Mouse (Mus musculus) gastrocnemius, postnatal 14 days (tissue): Measurements from ENCODE around the gene Fgfr2. TPM values are rescaled to one million over a fixed set of nuclear protein-coding genes. Genes with fewer than 3 reads are reported as not detected.
"Not testable (repeated sequence)": the region's sequence is repeated elsewhere in the genome, so short reads cannot be mapped to it uniquely, and the experiment has no call there.

ENCODE experiments used
- DNase-seq: peaks from one replicate; pipeline ENCODE4 v3.0.0; 2021; ENCODE audit warnings: mixed read lengths
- intact Hi-C: fragments of 180-260 bp; cut with DNase I; formaldehyde crosslinking; loops from one replicate; pipeline ENCODE4 v1.15.1; 2025; ENCODE audit warnings: low total_unique reads
- total RNA-seq, 2 experiments: library from RNA; stranded (reverse); gene quantifications; 2 replicates each; pipeline ENCODE4 v1.2.3; 2021

Gene Fgfr2
- total RNA-seq, 2 experiments from 2014 or later: 1.2 to 1.8 TPM

DNA sequence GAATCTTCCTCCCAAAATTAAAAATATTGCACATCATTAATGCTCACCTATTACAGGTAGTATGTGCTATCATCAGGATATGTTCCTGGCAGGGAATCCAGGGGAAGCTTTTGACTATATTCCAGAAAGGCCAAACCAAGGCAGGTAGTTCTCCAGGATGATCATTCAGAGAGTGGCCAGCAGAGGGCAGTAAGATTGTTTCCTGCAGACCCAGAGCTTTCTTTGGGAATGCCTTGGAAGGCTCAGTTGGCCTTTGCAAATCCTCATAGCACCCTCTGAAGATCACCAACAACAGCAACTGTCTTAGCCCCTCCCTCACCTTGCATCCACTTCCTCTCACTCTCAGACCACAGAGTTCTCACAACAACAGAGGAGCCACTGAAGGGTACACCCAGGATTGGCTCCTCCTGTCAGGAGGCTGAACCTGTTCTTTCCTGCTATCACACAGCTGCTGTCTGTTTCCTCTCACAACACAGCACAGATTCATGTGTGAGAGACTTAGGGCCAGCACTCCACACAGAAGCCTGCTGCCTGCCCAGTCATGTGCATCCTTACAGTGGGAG, 2068.3 kb downstream of the Fgfr2 start:
- DNase-seq: no peak
- intact Hi-C loops: no loop called here

DNA sequence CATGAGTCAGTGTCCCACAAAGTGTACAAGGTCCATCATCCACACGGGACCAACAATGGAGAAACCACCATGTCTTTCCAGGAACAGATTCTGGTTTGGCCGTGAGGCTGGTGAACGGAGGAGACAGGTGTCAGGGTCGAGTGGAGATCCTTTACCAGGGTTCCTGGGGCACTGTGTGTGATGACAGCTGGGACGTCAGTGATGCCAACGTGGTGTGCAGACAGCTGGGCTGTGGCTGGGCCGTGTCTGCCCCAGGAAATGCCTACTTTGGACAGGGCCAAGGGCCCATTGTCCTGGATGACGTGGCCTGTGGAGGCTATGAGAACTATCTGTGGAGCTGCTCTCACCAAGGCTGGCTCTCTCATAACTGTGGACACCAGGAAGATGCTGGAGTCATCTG, 2073.3 kb downstream of the Fgfr2 start:
- DNase-seq: not testable (repeated sequence)
- intact Hi-C loops: loop anchor here (10.0 kb wide), 1 partner anchor 225 kb away; no protein-coding TSS in a partner anchor

DNA sequence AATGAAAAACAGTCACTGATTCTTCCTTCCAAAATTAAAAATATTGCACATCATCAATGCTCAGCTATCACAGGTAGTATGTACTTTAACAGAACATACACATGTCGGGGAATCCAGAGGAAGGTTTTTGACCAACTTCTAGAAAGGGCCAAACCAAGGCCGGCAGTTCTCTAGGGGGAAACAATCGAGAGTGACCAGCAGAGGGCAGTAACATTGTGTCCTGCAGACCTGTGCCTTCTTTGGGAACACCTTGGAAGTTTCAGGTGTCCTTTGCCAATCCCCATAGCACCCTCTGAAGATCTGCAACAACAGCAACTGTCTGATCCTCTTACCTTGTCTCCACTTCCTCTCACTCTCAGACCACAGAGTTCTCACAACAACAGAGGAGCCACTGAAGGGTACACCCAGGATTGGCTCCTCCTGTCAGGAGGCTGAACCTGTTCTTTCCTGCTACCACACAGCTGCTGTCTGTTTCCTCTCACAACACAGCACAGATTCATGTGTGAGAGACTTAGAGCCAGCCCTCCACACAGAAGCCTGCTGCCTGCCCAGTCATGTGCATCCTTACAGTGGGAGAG, 2077.8 kb downstream of the Fgfr2 start:
- DNase-seq: not testable (repeated sequence)

DNA sequence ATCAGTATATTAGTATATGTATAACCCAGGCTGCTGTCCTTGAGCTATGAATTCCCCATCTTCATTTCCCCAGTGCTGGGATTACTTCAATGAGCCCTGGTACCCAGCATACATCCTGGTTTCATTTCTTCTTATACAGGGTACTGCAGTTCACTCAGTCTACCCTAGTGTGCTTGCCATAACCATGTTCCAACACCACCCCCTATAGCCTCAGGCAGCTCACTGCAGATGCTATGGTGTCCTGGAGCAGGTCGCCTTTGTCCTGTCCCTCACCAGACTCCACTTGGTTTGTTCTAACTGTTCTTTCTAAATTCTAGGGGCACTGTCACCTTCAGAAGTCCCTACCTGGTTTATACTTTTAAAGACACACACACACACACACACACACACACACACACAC, 2080.5 kb downstream of the Fgfr2 start:
- DNase-seq: no peak
- intact Hi-C loops: loop anchor here (10.0 kb wide), 1 partner anchor 218 kb away; no protein-coding TSS in a partner anchor

More for the DNA sequence above, 2077.8 kb downstream of the Fgfr2 start:
- intact Hi-C loops: loop anchor here (10.0 kb wide), 1 partner anchor 221 kb away; no protein-coding TSS in a partner anchor

DNA sequence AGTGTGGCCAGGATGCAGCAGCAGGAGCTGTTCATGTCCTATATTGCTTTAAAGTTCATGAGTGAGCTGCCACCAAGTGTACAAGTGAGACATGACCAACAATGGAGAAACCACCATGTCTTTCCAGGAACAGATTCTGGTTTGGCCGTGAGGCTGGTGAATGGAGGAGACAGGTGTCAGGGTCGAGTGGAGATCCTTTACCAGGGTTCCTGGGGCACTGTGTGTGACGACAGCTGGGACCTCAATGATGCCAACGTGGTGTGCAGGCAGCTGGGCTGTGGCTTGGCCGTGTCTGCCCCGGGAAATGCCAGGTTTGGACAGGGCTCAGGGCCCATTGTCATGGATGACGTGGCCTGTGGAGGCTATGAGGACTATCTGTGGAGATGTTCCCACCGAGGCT, 2082.4 kb downstream of the Fgfr2 start:
- DNase-seq: peak; percentile 10
- intact Hi-C loops: loop anchor here (10.0 kb wide), 1 partner anchor 216 kb away; no protein-coding TSS in a partner anchor

DNA sequence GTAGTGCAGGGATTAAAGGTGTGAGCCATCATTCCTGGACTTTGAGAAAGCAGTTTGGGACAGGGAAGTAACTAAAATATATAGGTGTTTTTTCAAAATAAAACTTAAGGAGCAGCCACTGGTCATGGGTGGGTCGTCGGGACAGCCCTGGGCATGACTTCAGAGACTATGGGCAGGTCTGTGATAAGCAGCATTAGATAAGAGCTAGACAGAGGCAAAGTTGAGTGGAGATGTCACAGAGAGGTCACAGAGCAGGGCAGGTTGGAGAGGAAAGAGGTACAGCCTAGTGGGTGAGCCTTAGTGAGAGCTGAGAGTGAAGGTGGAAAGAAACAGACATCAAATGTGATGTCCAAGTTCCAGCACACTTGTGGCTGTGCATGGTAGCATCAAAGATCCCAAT, 2086.1 kb downstream of the Fgfr2 start:
- no peak for DNase-seq
- intact Hi-C loops: no loop called here

DNA sequence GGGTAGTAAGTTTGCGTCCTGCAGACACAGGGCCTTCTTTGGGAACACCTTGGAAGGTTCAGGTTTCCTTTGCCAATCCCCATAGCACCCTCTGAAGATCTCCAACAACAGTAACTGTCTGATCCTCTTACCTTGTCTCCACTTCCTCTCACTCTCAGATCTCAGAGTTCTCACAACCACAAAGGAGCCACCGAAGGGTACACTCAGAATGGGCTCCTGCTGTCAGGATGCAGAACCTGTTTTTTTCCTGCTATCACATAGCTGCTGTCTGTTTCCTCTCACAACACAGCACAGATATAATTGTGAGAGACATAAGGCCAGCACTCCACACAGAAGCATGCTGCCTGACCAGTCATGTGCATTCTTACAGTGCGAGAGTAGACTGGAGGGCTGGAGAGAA, 2086.8 kb downstream of the Fgfr2 start:
- intact Hi-C loops: no loop called here

DNA sequence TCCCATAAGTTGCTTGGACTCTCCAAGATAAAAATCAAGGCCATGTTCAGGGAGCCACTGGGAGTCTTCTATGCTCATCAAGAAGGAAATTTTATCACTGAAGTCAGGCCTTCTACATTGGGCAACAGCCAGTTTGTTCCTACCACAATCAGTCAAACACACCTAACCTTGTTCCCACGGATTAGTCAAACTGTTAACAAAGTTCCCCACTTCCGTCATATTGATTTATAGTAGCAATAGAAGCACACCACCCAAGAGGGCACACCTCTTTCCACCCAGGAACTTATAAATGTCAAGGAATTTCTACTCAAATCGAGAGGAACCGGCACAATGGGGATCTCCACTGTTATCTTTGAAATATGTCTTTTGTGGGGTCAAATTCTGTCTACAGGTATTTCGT, 2091.4 kb downstream of the Fgfr2 start, which contains the start of gene Dmbt1:
Gene Dmbt1, plus strand, starts transcription at position 299 of the 400 bp plus-strand sequence.
- no peak for DNase-seq
- intact Hi-C loops: no loop called here

More for the DNA sequence above, 2086.8 kb downstream of the Fgfr2 start:
- DNase-seq: no peak

DNA sequence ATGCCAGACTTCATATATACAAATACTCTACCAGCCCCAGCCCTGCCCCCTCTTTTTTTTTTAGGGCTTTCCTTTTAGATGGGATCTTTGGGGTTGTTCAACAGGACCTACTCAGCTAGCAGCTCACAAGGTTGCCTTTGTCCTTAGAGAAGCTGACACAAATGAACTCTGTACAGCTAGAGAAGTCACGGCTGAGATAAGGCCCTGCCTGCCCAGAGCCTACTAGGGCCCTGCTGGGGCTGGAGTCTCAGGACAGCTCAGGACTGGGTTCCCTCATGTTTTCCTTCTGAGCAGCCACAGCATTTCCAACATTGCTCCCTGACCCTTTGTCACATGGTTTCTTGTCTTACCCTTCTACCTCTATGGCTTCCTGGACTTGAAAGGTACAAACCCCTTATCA, 2095.6 kb downstream of the Fgfr2 start:
- intact Hi-C loops: no loop called here
- DNase-seq: no peak

DNA sequence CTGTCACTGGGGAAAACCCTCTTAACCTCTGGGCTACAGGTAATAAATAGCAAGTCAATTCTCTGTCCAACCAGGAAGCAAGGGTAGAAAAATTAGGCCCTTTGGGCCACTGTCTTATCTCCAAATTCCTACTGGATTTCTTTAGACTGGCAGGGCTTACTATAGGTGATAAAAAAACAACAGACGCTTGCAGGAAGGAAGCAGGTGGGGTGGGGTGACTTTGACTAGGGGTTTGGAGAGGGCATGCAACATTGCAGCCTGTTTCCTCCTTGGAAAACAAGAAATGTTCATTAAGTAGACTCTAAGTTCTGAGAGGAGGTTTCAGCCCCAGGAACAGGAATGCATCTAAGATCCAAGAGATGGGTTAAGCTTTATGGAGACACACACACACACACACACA, 2098.3 kb downstream of the Fgfr2 start:
- intact Hi-C loops: no loop called here
- DNase-seq: no peak

DNA sequence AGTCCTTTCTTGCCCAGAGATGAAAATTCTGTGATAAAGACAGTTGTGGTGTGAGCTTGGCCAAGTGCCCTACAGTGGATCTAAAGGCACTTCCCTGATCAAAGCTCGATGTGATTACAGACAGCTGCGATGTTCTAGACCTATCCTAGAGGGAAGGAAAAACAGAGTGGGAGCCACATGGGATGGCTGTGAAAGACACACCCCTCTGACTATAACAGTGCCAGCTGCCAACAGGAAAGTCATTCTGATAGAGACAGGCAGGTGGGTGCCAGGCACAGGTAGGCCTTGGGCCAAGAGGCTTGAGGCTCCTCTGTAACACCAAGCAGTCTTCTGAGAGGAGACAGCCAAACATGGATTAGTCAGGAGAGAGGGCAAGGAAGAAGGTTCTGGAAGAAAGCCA, 2104.0 kb downstream of the Fgfr2 start:
- DNase-seq: no peak
- intact Hi-C loops: no loop called here

DNA sequence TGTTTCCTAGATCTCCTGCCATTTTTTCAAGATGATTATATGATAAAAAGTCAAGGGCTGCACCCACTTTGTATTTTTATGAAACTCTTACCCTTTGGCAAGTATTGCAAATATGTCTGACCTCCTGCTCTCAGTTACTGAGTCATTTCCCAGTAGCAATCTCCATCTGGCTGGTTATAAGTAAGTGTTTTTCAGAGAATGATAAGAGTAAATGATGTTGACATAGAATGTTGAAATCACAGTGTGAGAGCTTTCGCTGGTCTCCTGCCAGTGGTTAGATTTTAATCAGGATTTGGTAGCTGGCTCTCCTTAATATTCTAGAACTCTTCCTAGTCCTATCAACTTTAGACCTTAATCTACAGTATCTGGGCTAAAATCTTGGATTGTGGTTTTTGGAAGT, 2111.2 kb downstream of the Fgfr2 start:
- no peak for DNase-seq
- intact Hi-C loops: no loop called here

DNA sequence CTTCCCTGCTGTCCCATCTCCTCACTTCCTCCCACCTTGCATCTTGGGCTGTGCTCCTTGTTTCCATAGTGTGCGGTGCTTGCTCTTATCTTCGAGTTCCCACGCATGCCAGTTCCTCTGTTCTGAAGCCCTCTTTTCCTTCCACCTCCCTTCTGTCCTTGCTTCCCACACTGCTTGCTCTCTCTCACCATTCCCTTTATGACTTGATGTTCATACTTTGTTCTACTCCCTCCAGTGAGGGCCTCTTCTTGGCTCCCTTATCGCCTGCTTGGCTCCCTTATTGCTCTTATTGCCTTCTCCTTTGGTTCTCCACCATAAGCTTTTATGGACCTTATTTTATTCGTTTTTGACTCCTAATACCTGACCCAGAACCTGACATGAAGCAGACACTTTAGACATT, 2114.0 kb downstream of the Fgfr2 start:
- intact Hi-C loops: no loop called here
- no peak for DNase-seq

DNA sequence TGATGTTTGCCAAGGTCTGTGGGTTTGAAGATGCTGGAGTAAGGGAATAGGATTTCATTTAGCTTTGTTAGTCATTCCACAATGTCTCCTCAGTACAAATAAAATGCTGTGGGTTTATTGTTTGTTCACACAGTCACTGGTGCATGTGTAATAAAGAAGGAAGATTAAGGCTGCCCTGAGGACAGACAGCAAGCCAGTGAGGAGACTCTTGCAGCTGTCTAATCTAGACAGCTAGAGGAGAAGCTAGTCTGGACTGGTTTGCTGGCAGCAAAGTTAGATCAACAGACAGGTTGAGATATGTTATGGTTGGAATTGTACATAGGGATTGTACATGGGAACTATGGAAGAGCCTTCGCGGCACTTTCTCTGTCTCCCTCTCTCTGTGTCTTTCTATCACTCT, 2115.9 kb downstream of the Fgfr2 start:
- intact Hi-C loops: no loop called here

DNA sequence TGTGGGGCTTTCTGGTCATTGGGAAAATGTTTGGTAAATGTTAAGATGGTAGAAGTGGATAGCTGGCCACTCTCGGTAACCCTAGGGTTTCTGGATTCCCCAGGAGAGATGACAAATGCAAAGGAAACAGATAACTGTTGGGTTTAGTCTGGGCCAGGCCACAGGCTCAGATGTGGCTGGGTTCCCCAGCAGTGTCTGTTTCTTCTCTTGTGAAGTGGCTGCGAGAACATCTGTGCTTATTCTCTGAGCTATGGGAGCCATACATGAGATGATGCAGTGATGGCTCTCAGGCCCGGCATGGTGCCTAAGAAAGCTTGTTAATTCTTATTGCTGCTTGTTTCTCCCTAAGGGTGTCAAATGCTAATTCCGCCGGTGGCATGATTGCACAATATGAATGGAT, 2119.1 kb downstream of the Fgfr2 start:
- DNase-seq: no peak
- intact Hi-C loops: no loop called here

More for the DNA sequence above, 2115.9 kb downstream of the Fgfr2 start:
- no peak for DNase-seq

DNA sequence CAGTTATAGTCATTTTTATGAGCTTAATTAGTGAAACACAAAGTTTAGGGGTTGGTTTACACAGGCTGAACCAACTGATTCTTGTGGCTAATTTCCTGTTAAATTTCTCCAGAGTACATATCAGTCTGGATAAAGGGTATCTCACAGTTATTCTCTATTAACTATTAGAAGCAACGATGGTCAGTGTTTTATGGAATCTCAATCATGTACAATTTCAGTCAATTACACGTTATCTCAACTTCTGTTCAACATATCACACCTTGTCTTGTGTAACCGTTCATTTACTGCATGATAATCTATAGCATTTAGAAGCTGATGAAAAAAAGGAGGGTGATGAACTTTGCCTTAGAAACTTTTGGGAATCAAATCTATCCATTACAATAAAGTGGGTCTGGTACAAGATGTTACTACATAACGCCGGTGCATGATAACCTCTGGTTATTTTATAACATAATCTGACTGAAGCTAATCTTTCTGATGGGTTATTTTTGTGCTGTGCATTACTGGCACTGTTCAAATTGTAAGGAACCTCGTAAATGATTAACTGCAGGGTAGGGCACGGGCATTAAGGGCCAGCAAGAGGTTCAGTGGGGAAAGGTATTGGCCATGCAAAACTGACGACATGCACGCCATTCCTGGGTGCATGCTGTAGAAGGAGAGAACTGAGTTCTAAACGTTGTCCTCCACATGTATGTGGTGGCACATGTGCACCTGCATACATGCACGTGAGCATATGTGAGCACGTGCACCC, 2121.0 kb downstream of the Fgfr2 start:
- intact Hi-C loops: no loop called here
- DNase-seq: no peak

DNA sequence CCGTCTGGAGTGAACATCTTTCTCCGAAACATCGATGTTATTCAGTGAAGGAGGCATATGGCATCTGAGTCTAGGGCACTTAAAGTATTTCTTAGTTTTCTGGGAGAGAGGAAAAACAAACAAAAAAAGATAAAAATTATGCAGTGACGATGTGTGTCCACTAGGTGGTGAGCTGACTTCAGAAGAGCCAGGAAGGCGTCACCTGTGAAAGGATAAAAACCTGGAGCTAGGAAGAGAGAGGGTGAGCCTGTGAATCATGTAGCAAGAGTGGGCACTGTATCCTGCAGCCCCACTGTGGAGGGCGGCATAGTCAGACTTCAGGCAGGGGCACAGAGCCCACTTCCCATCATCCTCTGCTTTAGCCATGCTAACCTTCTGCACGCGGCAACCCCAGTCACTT, 2129.2 kb downstream of the Fgfr2 start:
- DNase-seq: no peak
- intact Hi-C loops: no loop called here

DNA sequence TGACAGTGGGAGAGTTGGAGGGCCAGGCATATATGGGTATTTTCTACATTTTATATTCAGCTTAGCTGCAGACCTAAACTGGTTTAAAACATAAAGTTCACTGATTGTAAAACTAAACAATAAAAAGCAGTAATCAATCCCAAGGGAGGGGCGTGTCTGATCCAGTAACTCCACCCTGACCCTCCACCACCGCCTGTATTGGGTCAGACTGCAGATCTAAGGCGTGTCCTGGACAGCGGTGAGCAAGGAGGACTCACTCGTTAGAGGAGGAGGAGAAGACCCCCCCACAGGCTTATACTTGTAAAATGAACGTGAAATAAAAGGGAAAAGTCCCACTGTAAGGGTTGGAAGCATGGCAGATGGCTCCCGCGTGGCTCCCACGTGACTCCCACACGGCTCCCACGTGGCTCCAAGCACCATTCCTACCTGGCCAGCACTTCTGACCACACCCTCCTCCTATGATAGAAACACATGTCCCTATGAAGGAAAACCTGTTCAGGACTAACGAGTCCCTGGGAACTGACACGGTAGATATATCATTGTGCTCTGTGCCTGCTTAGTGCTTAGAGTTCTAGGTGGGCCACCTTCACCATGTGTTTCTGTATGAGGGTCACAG, 2131.9 kb downstream of the Fgfr2 start:
- intact Hi-C loops: no loop called here
- DNase-seq: no peak

DNA sequence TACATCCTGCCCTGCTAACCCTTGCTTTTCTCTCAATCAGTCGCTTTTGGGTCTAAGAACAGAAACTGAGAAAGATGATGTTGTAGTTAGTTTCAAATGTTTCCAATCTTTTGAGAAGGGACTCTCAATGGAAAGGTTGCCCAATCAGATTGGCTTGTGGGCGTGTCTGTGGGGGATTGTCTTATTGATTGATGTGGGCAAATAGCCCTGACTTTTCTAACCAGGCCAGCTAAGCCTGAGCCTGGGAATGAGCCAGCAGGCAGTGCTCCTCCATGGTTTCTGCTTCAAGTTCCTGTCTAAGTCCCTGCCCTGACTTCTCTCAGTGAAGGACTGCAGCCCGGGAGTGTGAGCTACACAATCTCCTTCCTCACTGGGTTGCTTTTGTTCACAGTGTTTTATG, 2133.8 kb downstream of the Fgfr2 start:
- intact Hi-C loops: no loop called here
- DNase-seq: no peak

DNA sequence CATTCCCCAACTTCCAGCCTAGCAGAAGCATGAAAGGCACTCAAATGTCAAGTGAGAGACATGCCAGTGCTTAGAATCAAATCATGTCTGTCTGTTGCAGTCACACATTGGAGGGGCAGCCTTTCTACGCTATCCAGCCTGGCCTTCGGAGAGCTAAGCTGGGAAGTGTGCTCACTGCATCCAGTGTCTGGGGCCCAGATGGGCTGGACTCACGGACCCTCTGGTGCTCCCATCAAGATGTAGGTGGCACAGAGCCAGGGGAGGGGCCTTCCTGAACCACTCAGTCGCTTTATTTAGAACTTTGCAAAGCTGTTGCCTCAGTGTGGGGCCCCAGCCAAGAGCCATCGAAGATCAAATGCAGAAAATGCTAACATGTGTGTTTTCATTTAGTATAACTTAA, 2135.0 kb downstream of the Fgfr2 start:
- intact Hi-C loops: no loop called here
- DNase-seq: peak; percentile 51
